Mouse (Mus musculus) thymus, postnatal 4 days (tissue): ENCODE data around the gene Dab1.

ENCODE experiments used
- DNase-seq: peaks from one replicate; pipeline ENCODE4 v3.0.0; 2021

The Dab1 gene

DNA sequence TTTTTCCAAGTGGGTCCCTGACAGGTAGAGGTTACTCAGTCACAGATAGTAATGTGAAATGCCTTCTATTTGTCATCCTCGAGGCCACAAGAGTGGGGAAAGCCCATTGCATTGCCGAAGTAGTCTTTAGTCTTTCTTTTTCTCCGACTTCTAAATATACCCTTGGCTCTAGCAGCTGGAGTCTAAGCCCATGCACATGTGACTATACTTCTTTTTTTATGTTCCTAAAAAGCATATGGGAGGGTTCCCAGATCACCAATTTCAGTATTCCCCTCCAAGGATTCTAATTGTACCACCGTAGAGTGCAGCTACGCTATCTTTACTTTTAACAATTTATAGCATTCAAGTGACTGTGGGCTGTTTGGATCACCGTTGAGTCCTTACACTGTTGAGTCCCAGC lies 791.8 kb downstream of the Dab1 start:
- no peak for DNase-seq

DNA sequence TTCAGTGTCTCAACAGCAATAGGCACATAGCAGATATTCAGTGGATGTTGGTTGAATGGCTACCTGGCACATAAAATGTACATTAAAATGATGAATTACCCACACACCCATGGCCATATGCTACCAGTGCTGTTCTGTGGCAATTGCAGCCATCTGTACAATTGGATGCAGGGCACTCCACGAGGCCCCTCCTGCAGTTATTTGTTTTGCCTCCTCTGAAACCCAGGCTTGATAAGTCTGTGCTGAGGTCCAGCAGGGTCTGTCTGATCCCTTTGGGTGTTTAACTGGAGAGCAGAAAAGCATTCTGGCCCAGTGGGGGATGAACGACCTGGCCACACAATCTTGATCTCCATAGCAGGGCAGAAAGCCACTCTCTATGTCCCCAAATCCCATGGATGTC lies 796.3 kb downstream of the Dab1 start:
- DNase-seq = no peak

DNA sequence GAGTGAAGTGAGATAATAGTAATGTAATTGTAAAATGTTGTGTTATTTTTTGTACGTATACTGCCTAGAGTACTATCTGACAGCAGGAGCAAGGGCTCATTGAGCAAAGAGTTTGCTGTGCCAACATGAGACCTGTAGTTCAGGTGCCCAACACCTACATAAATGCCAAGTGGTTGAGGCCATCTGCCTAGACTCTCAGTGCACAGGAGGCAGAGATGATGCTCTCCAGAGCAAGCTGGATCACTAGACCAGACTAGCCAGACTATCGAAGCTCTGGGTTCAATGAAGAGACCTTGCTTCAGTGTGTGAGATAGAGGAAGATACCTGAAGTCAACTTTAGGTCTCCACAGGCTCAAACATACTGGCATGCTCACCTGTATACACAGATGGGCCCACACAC lies 799.2 kb downstream of the Dab1 start:
- DNase-seq = no peak

DNA sequence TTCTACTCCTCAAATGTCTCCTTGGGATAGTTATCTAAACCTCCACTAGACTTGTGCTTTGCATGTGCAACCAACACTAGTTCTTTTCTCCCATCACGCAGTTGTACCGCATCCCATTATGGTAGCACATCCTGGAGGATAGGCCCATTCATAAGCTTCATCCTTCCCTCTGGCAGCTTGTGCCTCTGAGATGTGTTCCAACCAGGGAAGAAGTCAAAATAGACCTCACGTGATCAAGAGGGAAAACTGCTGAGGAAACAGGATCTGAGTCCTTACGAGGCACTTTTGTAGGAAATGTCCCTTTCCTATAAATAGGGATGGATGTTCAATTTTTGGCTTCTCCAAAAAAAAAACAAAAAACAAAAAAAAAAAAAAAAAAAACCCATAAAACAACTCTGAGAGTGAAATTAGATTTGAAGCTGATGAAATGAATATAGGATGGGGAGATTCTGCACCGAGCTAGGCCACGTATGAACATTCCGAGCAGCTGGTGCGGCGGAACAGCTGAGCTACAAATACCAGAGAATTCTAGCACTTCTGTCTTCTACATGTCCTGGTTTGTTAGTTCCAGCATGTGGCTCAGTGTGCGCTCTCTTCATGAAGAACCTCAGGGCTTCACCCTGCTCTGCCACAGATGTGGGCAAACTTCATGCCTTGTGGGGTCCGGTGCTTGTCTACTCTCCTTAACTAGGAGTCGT lies 802.0 kb downstream of the Dab1 start:
- DNase-seq = no peak

DNA sequence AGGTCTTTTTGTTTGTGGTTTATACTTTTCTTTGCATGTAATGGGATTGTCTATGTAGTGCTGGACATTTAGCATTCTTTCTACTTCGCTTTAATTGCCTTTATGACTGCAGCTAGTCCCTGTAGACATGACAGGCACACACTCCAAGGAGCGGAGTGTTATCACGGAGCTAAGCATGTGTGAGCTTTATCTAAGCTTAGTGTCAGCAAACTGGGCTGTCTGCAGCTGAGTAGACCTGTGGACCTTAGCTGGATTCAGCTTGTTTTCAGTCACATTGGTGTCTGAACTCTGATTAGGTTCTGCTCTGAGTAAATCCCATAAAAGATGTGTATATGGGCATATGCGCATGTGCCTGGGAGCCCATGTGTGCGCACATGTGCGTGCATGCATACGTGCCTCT lies 810.0 kb downstream of the Dab1 start:
- DNase-seq = no peak

DNA sequence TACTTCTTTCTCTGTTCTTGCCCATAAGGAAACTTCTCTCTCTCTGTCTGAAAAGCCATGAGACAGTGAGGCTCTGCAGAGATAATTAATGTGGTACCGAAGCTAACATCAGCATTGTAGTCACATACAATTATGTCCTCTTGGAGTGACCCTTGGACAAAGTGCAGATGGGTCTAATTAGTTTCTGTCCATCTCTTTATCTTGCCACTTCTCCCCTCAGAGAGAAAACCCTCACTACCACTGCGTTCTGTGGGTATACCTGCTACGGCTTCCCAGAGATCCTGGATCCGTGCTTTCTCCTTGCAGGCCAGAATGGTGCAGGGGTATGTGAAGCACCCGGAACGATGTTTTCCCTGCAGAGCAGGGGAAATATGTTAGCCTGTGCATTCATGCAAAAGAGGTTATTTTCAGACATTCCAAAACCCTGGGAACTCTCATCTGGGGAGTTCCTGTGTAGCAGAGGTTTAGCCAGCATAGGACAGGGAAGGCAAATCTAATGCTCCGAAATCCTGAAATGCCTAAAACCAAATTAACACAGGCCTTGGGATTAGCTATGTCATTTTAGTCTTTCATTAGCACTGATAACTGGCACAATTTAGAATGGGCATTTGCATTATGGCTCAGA lies 812.2 kb downstream of the Dab1 start:
- DNase-seq = no peak

DNA sequence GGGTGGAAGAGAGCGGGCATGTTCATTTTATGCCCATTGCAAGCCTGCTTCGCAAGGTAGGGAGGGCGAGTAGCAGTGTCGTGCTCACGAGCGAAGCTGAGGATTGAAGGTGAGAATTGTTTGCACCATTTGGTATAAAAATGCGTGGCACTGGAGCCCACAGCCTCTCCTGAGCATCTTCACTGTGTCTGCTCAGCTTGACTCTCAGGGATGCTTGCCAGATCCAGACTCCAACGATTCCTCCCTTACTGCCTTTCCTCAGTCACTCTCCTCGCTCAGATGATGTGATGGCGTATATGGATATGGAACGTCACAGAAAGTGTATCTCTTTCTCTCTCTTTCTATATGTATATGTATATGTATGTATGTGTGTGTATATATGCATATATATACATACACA lies 813.0 kb downstream of the Dab1 start:
- no peak for DNase-seq

DNA sequence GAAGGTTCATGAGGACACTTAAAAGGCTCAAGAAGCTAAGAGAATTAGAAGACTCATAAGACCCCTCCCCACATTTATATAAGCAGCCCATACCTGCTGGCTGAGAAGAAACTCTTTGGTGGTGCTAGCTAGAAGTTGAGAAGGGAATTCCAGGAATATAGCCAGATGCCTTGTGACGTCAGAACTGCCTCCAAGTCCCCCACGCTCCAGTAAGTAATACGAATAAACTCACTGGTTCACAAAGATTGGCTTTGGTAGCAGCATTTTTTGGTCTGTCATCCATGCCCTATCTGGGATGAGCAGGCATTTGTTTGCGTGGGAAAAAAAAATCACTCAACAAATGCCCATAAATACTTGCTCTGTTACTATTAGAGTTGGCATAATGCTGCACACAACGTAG lies 816.6 kb downstream of the Dab1 start:
- no peak for DNase-seq

DNA sequence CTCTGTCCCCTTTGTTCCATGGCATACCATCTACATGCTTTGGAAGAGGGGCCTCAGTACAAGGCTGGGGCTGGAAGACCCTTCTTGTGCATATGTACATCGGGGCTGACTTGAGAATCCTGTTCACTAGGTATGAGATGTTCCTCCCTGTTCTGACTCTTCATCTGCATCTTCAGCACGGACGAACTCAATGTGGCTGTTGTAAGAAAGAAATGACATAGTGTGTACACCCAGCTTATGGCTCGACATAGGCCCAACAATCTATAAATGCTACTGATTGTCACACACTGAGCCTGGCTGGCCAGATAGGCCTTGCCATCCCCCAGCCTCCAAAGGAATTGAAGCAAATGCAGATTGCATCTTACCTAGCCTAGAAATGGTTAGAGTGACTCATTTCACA lies 817.3 kb downstream of the Dab1 start:
- DNase-seq = no peak

DNA sequence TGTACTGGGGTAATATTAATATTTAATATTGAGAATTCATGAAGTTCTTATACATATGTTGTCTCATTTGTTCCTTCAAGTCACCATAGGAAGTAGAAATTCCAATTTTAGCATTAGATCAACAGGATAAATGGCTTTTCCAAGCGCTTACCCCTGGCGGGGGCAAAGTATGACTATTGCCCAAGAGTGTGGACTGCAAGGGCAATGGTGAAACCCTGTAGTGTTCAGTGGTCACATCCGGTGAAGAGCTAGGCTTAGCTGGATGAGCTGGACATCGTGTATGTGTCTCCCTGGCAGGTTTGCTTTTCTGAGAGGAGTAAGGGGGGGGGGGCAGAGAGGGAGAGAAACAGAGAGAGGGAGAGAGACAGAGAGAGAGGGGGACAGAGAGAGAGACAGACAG lies 819.6 kb downstream of the Dab1 start:
- no peak for DNase-seq

DNA sequence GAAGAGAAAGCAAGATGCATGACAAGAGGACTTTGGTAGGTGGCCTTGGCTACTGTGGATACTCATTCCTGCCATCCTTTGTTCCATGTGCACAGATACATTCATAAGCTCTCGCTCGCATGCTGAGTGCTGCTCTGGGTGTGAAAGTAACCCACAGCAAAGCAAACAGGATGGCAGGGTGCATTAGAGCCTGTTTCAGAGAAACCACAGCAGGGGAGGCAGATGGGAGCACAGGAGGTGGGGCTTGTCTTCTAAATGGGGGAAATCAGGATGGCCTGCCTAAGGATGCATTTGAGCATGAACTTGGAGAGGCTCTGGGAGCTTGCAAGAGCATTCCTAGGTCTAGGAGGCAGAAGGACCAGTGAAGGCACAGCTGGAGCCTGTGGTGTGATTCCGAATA lies 820.5 kb downstream of the Dab1 start:
- no peak for DNase-seq

DNA sequence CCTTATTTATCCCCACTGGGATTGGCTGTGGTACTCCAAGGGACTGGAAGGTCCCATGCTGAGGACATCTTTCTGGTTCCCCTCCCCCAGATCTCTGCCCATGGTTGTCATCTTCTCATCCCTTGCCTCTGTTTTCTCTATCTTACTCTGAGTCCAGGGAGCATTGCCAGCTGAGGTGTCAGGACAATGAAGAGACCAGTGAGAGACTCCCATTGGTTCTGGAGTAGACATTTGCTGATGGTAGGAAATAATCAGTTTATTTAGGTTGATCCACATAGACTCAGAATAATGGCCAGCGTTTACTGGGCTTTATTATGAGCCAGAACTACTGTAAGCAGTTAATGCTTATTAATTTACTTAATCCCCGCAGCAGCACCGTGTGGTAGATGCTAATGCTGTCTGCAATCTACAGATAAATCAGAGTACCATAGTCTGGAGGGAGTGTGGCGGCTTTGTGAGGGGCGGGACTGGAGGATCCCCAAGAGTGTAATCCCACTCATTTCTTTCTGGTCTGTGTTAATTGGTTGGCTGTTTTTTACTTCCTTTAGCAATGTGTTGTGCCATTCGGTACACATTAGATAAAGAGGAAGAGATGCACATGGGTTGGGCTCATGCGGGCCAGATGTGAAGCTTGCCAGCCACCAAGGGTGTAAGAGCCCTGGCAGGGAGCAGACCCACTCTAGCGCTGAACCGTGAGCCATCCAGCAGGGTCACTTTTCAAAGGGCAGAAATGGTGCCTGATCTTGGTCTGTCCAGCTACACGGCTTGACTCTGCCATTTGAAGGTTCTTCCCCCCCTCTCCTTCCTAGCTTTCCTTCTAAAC lies 824.0 kb downstream of the Dab1 start:
- DNase-seq = no peak

DNA sequence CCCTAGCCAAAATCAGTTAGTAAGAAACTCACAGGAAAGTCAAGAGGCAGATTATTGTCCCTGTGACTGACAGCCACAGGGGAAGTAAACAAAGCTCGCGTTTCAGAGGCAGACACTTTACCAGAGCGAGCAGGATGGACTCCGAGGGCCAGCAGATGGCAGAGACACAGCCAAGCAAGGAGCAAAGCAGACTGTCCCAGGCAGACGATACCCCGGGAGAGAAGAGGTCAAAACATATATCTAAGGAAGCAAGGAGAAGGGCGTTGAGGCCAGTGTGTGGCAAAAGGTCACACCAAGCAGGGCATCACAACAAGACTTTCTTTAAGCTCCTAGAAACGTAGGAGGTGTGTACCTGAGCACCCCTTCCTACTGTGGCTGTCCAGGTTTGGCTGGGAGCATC lies 824.6 kb downstream of the Dab1 start:
- no peak for DNase-seq

DNA sequence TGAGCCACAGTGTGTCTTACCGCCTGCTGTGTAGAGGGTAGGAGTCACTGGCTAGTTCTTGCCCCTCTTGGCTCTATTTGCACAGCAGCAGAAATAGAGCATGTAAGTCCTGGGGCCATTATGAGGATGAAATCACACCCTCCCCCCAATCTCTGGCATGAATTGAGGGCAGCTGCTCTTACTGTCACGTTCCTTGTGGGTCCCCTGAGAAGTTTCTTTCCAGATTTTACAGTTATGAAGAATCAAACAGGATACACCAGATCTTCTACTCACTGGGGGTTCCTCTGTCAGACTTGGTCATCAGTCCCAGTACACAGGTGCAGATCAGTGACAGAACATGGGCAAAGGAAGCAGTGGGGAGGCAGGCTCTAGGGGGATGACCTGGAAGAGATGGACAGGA lies 825.8 kb downstream of the Dab1 start:
- no peak for DNase-seq

DNA sequence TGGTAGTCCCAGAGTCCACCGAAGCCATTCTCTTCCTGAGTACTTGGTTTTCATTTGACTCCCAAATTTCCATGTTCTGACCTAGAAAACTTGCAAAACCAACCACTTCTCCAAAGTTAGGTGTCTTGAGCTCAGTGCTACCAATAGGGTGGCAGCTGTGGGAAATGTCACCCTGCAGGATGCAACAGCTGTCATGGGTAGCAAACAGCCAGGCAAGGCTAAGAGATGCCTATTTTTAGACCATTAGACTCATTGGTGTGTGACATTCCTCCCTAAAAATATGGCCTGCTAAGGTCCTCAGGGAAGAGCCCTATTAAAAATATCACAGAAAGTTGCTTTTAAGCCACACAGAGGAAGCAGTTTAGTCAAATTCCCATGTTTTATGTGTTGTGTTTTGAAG lies 829.0 kb downstream of the Dab1 start:
- no peak for DNase-seq

DNA sequence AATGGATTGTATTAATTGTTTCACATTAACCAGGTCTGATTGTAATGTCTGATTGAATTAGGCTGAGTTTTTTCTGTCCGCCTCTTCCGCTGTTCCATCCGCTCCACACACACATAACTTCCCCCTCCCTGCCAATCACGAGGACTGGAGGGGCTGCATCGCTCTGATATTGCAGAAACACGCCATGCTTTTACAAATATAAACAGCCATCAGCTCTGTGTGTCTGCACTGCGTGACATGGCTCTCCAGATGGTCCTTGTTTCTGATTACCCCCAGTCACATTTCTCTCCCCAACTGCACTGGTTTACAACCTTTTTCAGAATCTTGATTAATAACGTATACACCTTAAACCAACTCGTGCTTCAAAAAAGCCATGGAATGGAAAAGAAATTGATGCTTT lies 831.5 kb downstream of the Dab1 start:
- no peak for DNase-seq

DNA sequence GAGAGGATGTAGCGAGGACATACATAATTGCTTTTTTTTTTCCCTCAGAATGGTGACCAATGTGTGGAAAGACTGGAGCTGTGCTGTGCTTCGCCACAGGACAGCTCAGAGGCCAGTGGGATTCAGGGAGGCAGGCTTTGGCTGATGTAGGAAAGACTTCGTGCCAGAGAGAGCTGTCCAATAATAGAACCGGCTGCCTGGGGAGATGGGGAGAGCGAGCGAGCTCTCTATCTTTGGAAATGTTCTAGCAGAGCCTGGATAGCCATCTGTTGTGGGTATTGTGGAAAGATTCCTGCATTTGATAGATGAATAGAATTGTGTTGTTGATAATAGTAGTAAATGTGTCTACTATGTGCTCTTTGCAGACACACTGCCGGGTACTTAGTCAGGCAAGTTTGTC lies 833.4 kb downstream of the Dab1 start:
- DNase-seq = no peak

DNA sequence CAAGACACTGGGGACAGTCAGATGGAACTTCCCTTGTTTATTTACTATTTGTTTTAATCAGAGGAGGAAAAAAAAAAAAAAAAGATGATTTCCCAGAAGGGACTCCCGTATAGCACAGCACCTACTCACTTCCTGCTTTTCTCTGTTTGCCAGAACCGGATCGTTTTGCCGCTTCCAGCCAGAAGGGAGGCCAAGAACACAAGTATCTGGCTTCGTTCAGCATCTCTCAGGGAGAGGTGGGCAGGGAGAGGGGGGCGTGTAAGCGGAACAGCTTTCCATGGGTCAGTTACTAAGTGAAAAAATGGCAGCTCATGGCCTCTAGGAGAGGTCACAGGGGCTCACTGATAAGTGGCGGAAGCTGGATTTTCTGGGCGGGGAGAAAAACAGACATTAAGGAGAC lies 836.0 kb downstream of the Dab1 start:
- no peak for DNase-seq

DNA sequence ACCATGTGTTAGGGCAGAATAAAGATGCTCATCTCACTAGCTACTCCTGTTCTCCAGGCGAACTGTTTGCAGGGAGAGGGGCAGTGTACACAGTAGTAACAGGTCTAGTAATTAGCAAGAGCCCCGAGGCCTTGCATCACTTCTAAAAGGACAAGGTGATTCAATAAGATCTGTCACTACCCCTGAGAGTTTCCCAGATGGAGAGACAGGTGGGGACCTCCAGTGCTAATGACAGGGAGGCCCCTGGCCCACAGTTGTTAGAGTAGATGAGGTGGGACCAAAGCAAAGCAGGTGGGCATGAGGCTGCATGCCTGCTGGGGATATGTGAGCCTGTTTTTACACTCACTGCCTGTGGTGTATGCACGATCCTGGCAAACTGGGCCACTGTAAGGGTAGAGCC lies 836.6 kb downstream of the Dab1 start:
- DNase-seq = no peak

DNA sequence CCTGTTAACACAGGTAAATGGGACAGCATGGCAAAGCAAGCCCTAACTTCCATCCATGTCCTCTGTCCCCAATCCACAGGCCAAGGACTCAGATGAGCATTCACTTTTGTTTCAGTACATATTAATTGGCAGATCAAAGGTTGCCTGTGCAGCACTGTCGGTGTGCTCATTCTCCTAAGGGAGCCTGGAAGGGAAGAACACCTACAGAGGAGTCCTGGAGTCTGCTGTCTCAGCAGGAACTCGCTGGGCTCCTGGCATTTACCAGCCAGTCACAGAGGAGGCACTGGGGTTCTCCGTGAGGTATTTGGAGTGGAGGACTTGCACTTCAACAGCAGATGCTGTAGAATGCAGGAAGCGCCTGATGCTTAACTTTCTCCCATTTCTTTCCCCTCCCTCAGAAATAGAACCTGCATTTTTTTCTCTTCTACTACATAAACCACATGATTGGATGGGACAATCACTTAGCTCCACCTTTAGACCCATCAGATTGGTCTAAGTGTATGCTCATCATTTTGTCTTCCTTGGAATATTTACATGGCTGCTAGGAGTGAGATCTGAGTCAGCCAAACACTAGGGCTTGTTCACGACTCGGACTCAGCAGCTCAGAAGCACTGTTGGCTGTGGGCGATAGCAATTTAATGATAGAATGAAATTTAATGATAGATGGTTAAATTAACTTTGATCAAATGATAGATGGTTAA lies 837.2 kb downstream of the Dab1 start:
- DNase-seq = no peak

DNA sequence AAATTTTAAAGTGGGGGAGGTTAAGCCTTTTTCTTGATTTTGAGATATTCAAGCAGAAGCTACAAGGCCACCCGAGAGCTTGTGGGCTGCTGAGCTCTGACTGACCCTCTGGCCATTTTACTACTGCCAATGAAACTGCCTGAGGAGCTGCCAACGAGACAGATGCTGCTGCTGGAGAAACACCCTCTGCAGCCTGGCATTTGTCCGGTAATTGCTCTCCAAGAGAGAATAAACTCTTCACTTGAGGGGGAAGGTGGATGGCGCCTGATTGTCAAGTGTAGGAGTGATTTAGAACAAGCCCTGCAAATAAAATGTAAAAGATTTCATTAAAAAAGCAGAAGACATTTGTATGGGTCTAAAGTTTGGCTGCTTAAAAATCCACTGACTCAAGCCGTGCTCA lies 839.6 kb downstream of the Dab1 start:
- no peak for DNase-seq

DNA sequence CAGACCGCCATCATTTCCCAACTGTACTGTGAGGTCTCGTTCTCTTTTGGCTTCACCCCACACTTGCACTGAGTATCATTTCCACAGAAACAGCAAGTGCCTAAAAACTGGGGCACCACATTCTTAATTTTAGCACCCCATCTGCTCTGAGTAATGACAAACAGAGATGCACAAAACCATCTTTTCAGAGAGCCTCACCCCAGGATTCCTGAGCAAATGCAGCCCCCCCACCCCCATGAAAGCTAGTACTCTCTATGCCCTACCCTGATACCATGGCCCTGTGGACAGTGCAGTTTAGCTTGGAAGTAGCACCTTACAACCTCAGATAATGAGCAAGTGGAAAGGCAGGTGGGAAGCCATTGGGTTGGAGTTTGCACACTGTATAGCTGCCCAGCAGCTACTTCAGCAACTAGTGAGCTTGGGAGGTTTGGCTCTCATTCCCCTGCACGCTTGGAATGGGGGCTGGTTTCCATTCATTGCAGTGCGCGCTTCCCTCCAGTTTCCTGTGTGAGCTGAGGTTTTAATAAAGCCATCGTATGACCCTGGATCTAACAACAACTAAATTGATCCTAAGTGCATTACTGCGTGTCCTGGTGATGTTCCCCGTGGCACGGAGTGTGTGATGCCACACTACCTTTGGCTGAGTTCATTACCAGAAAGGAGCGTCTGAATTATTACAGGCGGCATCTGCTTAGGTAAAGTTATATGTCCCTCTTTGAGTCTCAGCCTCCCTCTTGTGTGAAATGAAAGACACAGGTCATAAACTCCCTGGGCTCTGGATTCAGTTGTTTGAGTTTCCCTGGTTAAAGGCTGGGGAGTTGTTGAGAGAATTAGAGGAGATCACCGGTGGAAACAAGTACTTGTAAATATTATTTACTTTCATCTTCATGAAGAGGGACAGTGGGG lies 842.2 kb downstream of the Dab1 start:
- DNase-seq = no peak
